Mouse (Mus musculus) heart, postnatal 14 days (tissue): ENCODE measurements around the gene Zbtb5. TPM values are rescaled to one million over a fixed set of nuclear protein-coding genes. Genes with fewer than 3 reads are reported as not detected.
"Not testable (repeated sequence)": the region's sequence is repeated elsewhere in the genome, so short reads cannot be mapped to it uniquely, and the experiment has no call there.

Experiments
- DNase-seq, 2 experiments: peaks; one replicate each; pipeline ENCODE4 v3.0.0; 2021 to 2022
- intact Hi-C: fragments of 180-260 bp; cut with DNase I; formaldehyde crosslinking; loops from one replicate; pipeline ENCODE4 v1.15.1; 2025
- long read RNA-seq, 2 experiments: library from polyadenylated mRNA; stranded (forward); transcript quantifications; one replicate each; pipeline ENCODE4 v2.0.0; 2021
- total RNA-seq, 2 experiments: library from RNA; stranded (reverse); gene quantifications; 2 replicates each; pipeline ENCODE4 v1.2.3; 2021

Zbtb5 gene
- total RNA-seq = 1 to 10 TPM; 6.7 to 6.8 TPM
- long read RNA-seq, experiment 1, full-length matches to known transcripts = 2 of 3 reads
- long read RNA-seq, experiment 1, partial matches to known transcripts = 1 of 3 reads
- long read RNA-seq, experiment 1, other reads (novel, unspliced or antisense) = 0 of 3 reads
- long read RNA-seq, experiment 2, full-length matches to known transcripts = 4 of 9 reads
- long read RNA-seq, experiment 2, partial matches to known transcripts = 0 of 9 reads
- long read RNA-seq, experiment 2, other reads (novel, unspliced or antisense) = 5 of 9 reads

- intact Hi-C loops = loop anchor here (10.0 kb wide), 2 partner anchors 392 to 522 kb away; partner anchors contain the start of genes Shb and Slc25a51
- DNase-seq = peak; percentile 97
Measured at GRCm38 (mm10) chr4:45012105-45012975, at the start of gene Zbtb5. Gene Zbtb5, minus strand, starts transcription at chr4:45012412.

DNA sequence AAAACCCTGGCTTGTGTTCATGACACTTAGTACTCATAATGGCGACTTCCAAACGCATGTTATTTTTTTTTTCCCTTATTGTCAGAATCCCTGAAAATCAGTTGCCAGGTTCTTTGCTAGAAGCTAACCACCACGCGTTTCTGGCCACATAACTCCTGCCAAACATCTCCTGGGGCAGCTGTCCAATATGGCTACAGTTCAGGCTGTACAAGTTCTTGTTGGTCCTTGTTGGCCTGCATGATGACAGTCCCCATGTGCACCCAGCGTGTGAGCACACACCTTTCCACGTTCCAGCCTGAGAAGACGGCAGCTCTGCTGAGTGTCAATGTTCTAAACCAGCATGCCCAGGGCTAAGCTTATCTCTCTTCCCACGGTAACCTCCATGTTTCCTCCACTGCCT is 43.2 kb upstream of the Zbtb5 start:
- intact Hi-C loops = no loop called here
- peak; percentile 31 to 55 for DNase-seq

GRCm38 (mm10) chr4:45054862-45055261 is 42.6 kb upstream of the Zbtb5 start:
- intact Hi-C loops = no loop called here
- peak in 1 of 2 experiments; percentile 26 for DNase-seq

DNA sequence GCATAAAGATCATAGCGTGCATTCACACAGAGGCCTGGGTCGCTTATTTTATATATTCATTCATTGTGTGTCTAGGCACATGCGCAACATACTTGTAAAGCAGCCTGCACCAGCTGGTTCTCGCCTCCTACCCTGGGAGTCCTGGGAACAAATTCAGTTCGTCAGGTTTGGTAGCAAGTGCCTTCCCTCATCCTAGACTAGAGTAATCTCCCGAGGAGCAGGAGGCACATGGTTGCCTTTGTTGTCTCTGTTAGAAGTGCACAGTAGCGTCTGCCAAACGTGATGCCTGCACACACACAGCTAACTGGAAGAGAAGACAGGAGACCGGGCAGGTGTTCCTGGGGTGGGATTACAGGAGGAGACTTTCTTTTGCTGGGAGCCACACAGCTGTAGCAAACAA is 35.7 kb upstream of the Zbtb5 start:
- intact Hi-C loops = no loop called here
- DNase-seq = no peak

GRCm38 (mm10) chr4:45047286-45047887 is 35.2 kb upstream of the Zbtb5 start:
- intact Hi-C loops = no loop called here
- DNase-seq = peak in 1 of 2 experiments; percentile 14

DNA sequence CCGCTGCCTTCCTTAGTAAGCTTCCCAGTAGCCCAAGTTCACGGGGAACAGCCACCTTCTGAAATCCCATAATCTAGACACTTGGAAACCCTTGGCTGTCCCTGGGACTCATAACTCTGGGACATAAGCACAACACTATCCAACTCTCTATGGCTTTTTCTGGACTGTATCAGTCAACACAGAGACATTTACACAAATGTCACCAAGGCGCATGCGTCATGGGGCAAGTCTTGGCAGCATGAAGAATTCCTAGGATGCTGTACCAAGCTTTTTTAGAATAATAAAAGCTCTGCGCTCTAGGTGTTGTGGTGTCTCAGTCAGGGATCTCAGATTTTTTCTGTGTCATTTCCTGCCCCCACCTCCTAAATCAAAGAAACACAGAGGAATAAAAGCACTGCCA is 34.5 kb upstream of the Zbtb5 start:
- intact Hi-C loops = no loop called here
- DNase-seq = peak in 1 of 2 experiments; percentile 19

- intact Hi-C loops = no loop called here
- no peak for DNase-seq
Measured at GRCm38 (mm10) chr4:45040795-45041194, 28.6 kb upstream of the Zbtb5 start.

DNA sequence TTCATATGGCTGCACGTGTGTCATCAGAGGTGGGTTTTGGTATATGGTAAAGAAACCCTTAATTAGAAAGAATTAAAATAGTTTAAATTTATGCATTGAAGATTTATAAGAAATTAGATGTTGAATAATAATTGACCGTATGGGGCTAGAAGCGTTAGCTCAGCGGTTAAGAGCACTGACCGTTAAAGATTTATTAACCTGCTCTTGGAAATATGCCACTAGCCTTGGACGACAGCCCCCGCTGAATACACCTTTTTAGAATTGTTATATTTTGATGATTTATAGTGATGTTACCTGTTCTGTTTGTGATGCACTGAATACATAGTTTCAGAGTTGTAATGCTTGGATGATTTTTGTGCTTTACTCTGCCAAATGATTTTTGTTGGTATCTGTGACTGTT is 27.3 kb upstream of the Zbtb5 start:
- intact Hi-C loops, DNase-seq: not testable (repeated sequence)

- peak in 1 of 2 experiments; percentile 25 for DNase-seq
- intact Hi-C loops = not testable (repeated sequence)
Measured at GRCm38 (mm10) chr4:45038879-45039278, 26.7 kb upstream of the Zbtb5 start.

GRCm38 (mm10) chr4:45037455-45038410 is 25.5 kb upstream of the Zbtb5 start:
- peak; percentile 54 to 74 for DNase-seq
- intact Hi-C loops = no loop called here

DNA sequence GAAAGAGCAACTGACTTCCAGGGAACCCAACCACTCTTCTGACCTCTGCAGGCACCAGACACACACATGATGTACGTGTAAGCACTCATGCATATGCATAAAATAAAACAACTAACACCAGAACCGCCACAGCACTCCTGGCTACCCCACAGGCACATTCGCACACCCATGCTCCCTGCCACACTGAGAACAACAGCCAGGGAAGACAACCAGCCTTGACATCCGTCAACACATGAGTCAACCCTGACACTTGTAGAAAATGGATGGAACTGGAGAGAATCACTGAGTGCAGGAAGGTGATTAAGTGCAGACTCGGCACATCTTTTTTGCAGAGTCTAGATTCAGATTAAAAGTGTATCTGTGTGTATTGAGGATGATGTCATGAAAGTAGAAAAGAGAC is 24.4 kb upstream of the Zbtb5 start:
- intact Hi-C loops = no loop called here
- DNase-seq = no peak

GRCm38 (mm10) chr4:45036048-45036447 is 23.8 kb upstream of the Zbtb5 start:
- no peak for DNase-seq
- intact Hi-C loops = no loop called here

DNA sequence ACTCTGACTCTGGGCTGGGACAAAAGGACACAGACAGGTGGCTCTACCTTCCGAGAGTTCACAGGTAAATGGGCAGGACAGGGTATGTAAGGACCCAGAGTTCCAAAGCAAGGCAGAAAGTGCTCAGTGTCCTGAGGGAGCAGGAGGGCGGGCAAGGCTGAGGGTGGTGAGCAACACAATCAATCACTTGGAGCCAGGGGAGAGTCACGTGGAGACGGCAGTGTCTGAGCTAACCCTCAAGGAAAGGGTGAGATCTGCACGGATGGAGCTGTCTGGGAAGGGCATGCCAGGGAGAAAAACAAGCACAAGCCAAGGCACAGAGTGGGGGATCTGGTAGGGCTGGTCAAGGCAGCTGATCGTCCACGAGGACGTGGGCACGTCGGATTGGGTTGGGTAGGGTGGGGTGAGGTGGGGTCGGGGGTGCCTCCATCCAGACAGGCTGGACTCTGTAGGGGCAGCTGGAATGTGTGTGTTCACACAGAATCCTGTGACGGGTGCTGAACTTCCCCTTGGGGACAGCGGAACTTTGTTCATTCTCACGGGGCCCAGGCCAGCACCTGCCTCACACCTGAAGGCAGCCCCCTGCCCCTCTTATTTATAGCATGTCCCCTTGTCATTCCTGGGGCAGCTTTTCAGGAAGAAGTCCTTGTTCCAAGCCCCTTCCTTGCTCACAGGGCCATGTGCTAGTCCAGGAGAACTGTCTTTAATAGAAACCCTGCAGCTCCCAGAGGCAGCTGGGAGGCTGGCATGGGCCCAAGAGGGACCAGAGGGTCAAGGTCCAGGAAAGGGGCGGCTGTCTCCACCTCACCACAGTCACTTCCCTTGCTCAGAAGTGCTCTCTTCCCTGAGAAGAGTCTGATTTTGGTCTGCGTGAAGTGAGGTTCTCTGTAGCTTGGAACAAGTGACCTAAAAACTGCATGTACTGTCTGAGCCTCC is 22.7 kb upstream of the Zbtb5 start:
- peak; percentile 38 to 40 for DNase-seq
- intact Hi-C loops = no loop called here

DNA sequence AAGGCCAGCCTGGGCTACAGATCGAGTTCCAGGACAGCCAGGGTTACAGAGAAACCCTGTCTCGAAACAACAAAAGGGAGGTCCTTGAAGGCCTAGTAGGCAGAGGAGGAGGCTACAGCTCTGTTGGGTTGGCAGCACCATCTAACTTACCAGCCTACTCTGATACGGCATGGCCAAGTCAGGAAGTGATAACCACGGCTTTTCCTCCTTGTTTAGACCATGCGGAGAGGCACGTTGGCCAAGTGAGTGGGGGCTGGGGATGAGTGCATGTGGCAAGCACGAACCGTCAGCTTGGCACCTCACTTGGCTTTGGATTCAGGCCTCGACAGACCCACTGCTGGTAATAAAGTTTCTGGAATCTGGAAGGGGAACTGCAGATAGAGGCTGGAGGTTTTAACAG is 20.4 kb upstream of the Zbtb5 start:
- intact Hi-C loops = no loop called here
- DNase-seq = peak; percentile 23 to 38

GRCm38 (mm10) chr4:45026459-45026858 is 14.2 kb upstream of the Zbtb5 start:
- intact Hi-C loops = no loop called here
- DNase-seq = no peak

DNA sequence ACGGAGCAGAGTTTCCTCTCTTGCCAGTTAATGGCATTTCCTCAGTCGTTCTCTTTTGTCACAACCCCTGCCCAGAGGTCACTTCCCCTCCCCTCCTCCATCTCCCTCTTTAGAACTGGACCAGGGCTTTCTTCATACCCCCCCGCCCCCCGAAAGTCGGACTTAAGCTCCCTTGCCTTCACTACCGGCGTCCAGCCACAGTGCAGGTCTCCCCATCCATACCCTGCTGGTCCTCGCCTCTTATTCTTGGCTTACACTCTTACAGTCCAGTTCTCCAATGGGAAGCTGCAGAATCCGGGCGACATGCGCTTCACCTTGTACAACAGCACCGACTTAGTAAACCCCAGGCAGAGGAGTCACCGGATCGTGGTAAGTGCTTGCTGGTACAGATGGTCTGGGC is 6.8 kb upstream of the Zbtb5 start:
- DNase-seq = no peak
- intact Hi-C loops = loop anchor here (5.0 to 10.0 kb wide), 3 partner anchors 63 to 516 kb away; partner anchors contain the start of genes Fbxo10, Shb and Slc25a51

GRCm38 (mm10) chr4:45018452-45018980 is 6.3 kb upstream of the Zbtb5 start, which contains the start of gene Polr1e:
Gene Polr1e, plus strand, starts transcription at chr4:45018583.
- DNase-seq = peak; percentile 87 to 94
- intact Hi-C loops = loop anchor here (5.0 to 10.0 kb wide), 3 partner anchors 64 to 516 kb away; partner anchors contain the start of genes Fbxo10, Shb and Slc25a51

- intact Hi-C loops = loop anchor here (2.0 to 10.0 kb wide), 4 partner anchors 67 to 519 kb away; partner anchors contain the start of genes Fbxo10, Shb and Slc25a51
- peak; percentile 49 to 77 for DNase-seq
Measured at GRCm38 (mm10) chr4:45015615-45016014, 3.4 kb upstream of the Zbtb5 start.
